Mouse (Mus musculus): ENCODE measurements at regions not wholly inside any gene's neighbourhood (a gene's known extent, or its start where the extent isn't known, plus 50 kb on each side); places are given as distances from the start of the nearest gene placed in this dataset.
A peak's percentile ranks its signal among the peaks of the same experiment; 100 is the strongest.

DNA sequence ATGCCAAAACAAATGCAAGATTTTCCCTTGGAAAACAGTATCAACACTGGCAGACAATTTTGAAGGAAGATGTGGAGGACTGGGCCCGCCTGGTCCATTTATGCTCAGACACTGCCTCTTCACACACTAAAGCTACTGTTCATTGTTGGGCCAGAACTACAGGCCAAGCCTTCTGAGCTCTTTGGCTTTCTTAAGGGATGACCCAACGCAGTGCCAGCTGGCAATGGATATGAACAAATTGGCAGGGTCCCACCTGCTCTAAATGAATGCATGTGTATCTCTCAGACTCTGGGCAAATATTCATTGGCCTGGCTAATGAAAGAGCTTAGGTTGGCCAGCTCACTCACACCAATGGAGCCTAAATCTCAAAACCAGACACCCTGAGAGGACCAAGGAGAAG, 190.0 kb upstream of the Sfrp2 start:
- Histone ChIP-seq H3K27ac (no peak overlapping the region), H3K4me3 (no peak overlapping the region)
- TF ChIP-seq CTCF (conservative IDR thresholded peaks at IDR 0.05), result no peak
- DNase-seq (ENCODE audit: low spot score in 2 of 2), result peak in 1 of 2 experiments; percentile 13

DNA sequence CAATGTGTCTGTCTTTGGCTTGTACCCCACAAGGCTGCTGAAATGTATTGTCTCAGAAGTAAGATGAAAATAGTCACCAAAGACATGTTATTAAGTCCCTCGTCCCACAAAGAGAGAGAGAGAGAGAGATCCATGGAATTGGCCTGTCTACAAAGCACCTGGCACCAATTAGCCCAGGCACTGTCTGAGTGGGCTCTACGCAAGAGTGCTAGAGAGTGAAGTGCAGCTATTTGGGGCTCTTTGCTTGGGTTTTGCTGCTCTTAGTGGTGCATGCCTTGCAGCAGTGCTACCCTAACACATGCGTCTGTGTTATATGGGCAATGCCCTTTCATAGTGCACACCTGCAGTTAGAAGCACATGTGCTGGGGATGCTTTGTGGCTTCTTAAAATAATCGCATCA, 185.4 kb upstream of the Sfrp2 start:
- H3K4me3 ChIP-seq, result no peak overlapping the region
- H3K27ac ChIP-seq, result no peak overlapping the region
- no peak for DNase-seq (ENCODE audit: low spot score in 2 of 2)
- TF ChIP-seq CTCF (conservative IDR thresholded peaks at IDR 0.05), result no peak

DNA sequence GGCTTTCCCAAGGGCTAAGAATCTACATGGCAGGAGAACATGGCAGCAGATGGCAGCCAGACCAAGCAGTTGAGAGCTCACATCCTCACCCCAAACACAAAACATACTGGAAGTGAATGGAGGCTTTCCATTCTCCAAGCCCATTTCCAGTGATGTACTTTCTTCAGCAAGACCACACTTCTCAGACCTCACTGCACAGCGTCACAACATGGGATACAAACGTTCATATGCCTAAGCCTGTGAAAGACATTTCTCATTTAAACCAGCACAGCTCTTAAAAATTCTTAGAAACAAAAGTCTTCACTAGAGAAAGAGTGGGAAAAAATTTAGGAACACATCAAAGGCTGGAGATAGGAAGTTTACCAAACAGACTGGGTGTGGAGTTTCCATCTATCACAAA, 183.9 kb upstream of the Sfrp2 start:
- no peak for TF ChIP-seq CTCF (conservative IDR thresholded peaks at IDR 0.05)
- H3K27ac ChIP-seq, result no peak overlapping the region
- no peak overlapping the region for H3K4me3 ChIP-seq
- DNase-seq (ENCODE audit: low spot score in 2 of 2), result no peak

DNA sequence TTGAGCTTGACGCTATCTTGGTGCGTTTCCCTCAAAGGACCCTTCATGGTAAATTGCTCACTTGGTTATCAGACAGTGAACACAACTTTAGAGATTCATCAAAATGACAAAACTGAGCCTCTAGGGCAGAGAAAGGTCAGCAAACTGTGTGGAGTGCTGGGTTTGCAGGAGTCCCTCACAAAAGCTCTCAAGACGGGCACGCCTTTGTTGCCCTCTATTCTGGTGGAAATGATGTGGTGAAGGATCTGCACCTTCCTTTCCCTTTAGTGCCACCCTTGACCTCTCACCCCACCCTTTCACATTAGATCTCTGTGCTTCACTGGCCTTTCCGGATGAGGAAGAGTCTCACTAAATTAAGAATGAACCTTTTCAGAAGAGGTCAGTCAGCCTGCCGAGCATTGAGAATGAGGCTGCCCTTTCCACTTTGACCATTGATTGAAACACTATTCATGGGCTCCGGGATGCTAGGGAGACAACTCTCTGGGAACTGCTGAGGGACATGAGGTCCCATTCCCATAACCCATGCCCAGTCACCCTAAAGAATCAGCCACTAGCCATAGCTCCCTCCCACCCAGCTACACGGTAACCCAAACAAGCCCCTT, 182.9 kb upstream of the Sfrp2 start:
- no peak for TF ChIP-seq CTCF (conservative IDR thresholded peaks at IDR 0.05)
- Histone ChIP-seq H3K27ac (no peak overlapping the region), H3K4me3 (no peak overlapping the region)
- no peak for DNase-seq (ENCODE audit: low spot score in 2 of 2)

GRCm38 (mm10) chr3:83586086-83586485, 180.0 kb upstream of the Sfrp2 start:
- DNase-seq (ENCODE audit: low spot score in 2 of 2), result no peak
- H3K27ac ChIP-seq, result no peak overlapping the region
- H3K4me3 ChIP-seq, result no peak overlapping the region
- no peak for TF ChIP-seq CTCF (conservative IDR thresholded peaks at IDR 0.05)

- no peak overlapping the region for H3K27ac ChIP-seq
- DNase-seq (ENCODE audit: low spot score in 2 of 2), result no peak
- no peak for TF ChIP-seq CTCF (conservative IDR thresholded peaks at IDR 0.05)
- no peak overlapping the region for H3K4me3 ChIP-seq
These were observed 179.6 kb upstream of the Sfrp2 start for GRCm38 (mm10) chr3:83586551-83586950.

DNA sequence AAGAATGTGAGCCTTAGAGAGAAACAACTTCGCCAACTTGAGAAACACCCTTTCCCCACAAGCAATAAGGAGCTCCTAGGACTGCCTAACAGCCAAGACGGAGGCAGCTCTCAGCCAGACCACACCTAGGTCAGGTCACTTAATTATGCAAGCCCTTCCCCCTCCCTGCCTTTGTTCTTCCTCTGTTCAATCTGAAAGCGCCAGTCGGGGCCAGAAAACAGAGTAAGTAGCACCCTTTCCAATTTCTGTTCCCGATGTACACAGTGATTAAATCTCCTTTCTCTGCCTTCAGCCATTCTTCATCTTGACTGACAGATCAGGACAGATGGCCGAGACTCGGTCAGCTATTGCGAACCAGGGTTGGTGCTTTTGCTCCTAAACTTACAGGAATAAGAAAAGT, 177.0 kb upstream of the Sfrp2 start:
- DNase-seq (ENCODE audit: low spot score in 2 of 2), result no peak
- H3K27ac ChIP-seq, result no peak overlapping the region
- H3K4me3 ChIP-seq, result no peak overlapping the region
- no peak for TF ChIP-seq CTCF (conservative IDR thresholded peaks at IDR 0.05)

- Histone ChIP-seq H3K27ac (no peak overlapping the region), H3K4me3 (no peak overlapping the region)
- TF ChIP-seq CTCF (conservative IDR thresholded peaks at IDR 0.05), result no peak
- DNase-seq (ENCODE audit: low spot score in 2 of 2), result no peak
These were observed 174.9 kb upstream of the Sfrp2 start for GRCm38 (mm10) chr3:83591206-83591605.

DNA sequence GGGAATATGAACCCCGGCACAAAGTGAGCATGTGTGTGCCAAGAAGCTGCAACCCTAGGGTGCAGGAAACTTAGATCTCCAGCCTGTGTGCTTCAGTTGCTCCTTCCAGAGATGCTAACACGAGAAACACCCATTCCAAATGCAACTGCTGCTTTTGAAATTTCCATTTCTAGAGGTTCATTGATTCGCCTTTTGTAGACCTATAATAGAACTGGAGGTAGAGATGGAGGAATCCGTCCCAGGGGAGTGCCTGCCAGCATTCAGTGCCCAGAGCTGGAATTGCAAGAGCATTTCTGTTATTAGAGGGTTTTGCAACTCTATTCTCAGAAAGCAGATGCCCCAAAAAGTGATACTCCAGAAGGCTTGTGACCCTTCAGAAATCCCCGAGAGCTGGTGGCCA, 172.8 kb upstream of the Sfrp2 start:
- Histone ChIP-seq H3K4me3 (no peak overlapping the region), H3K27ac (no peak overlapping the region)
- DNase-seq (ENCODE audit: low spot score in 2 of 2), result no peak
- TF ChIP-seq CTCF (conservative IDR thresholded peaks at IDR 0.05), result no peak

GRCm38 (mm10) chr3:83601506-83601905, 164.6 kb upstream of the Sfrp2 start:
- no peak for DNase-seq (ENCODE audit: low spot score in 2 of 2)
- peak; percentile 51 for TF ChIP-seq CTCF (conservative IDR thresholded peaks at IDR 0.05)
- H3K27ac ChIP-seq, result no peak overlapping the region
- no peak overlapping the region for H3K4me3 ChIP-seq

GRCm38 (mm10) chr3:83609095-83609770, 156.9 kb upstream of the Sfrp2 start:
- no peak overlapping the region for H3K4me3 ChIP-seq
- TF ChIP-seq CTCF (conservative IDR thresholded peaks at IDR 0.05), result no peak
- H3K27ac ChIP-seq, result no peak overlapping the region
- DNase-seq (ENCODE audit: low spot score in 2 of 2), result no peak

- Histone ChIP-seq H3K27ac (no peak overlapping the region), H3K4me3 (no peak overlapping the region)
- no peak for DNase-seq (ENCODE audit: low spot score in 2 of 2)
- TF ChIP-seq CTCF (conservative IDR thresholded peaks at IDR 0.05), result no peak
These were observed 145.7 kb upstream of the Sfrp2 start for GRCm38 (mm10) chr3:83620435-83620834.

DNA sequence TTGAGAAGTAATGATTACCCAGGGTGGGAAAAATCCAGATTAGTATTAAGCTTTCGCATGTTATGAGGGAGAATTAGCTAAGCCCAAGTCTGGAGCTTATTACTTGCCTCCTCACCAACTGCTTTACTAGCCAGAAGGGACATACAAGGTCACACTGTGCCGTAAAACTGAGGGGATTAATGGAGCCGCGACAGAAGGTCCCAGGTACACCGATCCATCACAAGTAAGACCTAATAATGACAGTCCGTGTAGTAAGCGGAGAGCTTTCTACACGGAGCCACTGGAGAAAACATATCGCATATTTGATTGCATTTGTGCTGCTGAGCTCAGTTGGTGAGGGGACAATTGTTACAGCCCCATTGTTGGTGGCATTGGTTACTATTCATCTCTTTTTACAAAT, 133.1 kb upstream of the Sfrp2 start:
- Histone ChIP-seq H3K4me3 (no peak overlapping the region), H3K27ac (no peak overlapping the region)
- no peak for DNase-seq (ENCODE audit: low spot score in 2 of 2)
- TF ChIP-seq CTCF (conservative IDR thresholded peaks at IDR 0.05), result no peak

- DNase-seq (ENCODE audit: low spot score in 2 of 2), result no peak
- no peak for TF ChIP-seq CTCF (conservative IDR thresholded peaks at IDR 0.05)
- Histone ChIP-seq H3K27ac (no peak overlapping the region), H3K4me3 (no peak overlapping the region)
These were observed 125.7 kb upstream of the Sfrp2 start for GRCm38 (mm10) chr3:83640433-83640832.
